Mouse (Mus musculus): ENCODE results near the gene Zcchc2.

DNA sequence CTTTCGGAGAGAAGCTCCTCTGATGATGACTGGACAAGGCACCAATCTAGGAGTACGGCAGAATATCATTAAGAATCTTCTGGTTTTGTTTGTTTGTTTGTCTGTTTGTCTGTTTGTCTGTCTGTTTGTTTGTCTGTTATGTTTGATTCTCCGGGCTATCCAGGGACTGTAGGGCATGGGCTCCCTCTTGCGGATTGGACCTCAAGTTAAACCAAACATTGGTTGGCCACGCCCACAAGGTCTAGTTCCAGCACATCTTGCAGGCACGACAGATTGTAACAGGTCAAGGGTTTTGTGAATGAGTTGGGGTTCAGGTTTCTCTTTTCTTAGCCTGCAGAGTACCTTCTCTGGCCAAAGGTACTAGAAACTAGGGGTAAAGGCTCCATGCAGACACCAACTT is 64.8 kb downstream of the Zcchc2 start:
- TF ChIP-seq EP300 (IDR thresholded peaks at IDR 0.05; ENCODE audit: insufficient read depth, low read depth, low read length) (no peak), CTCF (IDR thresholded peaks at IDR 0.05; ENCODE audit: low read depth, low read length) (no peak)
